Mouse (Mus musculus): ENCODE measurements around the gene Sema4d.

Gene Sema4d

DNA sequence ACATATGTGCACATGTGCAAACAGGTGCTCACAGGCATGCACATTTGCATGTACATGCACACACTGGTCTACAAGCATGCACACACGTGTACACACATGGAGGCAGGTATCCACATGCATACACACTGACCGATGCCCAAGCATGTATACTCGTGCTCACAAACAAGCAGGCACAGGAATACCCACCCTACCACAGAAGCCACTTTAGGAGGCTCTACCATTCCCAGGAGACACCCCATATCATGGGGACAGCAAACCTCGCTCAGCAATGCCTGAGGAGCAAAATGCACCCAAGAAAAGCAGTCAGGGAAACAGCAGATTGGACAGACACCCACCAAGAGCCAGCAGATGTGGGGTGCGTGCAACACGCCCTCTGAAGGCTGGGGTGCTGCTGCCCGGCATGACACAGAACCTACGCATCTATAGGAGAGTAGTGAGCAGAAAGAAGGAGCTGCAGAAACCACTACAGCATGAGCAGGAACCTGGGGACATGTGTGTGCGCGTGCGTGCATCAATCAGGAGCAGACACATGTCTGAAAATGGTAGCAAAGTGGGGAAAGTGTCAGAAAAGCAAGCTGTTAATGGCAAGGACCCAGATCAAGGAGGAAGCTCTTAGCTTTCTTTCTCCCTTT lies 15.1 kb downstream of the Sema4d start:
- no peak for DNase-seq (ENCODE audit: low spot score)

DNA sequence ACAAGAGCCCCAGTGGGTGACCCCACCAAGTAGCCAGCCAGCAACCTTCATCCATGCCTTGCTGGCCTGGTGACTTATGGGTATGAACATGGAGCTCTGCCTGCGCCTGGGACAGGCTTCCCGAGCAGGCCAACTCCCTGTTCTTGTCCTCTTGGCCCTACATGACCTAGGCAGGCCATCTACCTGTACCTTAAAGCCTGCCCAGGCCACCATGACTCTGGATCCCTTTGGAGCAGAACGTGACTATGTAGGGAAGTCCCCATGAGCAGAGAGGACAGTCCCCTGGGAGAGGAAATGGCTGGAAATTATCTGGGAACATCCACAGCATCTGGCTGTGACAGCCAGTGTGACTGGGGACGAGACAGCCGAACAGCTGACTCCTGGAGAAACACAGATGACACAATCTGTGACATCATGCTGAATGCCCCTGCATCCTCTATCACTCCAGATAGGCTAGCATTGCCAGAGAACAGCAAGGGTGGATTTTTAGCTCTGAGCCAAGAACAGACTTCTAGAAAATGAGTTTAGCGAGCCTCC lies 15.7 kb downstream of the Sema4d start:
- DNase-seq (ENCODE audit: low spot score) = no peak

DNA sequence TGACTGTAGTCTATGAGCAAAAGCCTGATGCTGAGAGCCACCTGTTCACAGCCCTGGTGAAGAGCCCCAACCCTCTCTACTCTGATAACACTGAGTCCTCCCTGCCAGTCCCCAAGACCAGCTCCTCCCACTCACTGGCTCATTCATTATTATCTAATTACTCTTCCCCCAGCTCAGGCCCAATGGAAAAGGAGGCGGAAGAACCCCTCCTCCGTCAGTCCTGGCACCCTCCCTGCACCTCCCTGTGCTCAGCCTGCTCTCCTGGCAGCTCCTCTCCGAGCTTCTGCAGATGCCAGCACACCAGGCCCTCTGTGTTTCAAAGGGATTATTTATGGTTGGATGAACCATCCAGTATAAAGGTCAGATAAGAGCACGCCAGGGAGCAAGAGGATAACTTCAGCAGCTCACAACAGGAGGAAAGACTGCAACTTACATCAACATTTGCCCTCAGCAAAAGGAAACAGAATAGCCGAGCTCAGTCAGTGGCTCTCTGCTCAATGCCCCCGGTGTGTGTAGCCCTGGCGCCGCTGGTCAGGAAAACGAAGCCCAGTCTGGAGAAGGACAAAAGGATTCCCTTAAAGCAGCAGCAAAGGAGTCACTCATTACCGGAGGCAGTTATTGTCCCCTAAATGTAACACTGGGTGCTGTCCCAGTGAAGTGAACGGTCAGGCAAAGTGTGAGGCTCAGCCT lies 16.4 kb downstream of the Sema4d start:
- no peak for DNase-seq (ENCODE audit: low spot score)

DNA sequence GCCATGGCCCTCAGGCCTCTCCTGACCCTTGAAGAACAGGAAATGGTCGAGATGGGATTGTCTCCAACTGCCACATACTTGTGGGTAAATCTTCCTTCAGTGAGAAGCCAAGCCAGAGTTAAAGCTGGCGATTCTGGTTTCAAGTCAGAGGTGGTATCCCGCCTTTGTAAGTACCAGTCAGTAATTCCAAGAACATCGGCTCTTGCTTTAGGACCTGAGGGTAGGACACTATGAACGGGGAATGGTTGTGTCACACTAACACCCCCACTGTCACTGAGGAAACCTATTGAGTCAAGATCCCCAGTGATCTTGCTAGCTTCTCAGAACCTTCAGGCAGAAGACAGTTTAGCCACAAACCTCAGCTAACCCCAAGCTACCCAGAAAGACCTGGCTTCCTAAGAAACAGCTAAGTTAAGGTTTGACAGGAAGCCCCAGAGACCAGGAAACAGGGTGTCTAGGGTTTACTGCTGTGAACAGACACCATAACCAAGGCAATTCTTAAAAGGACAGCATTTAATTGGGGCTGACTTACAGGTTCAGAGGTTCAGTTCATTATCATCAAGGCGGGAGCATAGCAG lies 17.3 kb downstream of the Sema4d start:
- DNase-seq (ENCODE audit: low spot score) = no peak

DNA sequence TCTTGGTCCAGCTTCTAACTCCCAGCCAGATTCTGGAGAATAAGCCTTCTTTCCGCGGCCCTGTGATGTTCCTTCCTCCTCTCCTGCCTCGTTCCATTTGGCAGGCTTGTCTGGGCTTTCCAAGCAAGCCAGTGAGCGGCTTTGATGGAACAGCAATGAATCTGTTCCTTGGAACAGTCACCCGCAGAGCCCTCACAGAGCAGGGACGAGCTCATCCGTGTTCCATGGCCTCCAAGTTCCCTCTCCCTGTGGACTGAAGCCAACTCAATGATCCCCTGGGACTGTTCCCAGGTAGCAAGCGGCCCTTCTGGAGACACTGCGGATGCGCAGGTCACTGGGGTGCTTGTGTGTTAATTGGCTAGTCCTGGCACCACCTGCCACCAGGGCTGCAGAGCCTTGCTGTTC lies 21.7 kb downstream of the Sema4d start:
- no peak for DNase-seq (ENCODE audit: low spot score)

DNA sequence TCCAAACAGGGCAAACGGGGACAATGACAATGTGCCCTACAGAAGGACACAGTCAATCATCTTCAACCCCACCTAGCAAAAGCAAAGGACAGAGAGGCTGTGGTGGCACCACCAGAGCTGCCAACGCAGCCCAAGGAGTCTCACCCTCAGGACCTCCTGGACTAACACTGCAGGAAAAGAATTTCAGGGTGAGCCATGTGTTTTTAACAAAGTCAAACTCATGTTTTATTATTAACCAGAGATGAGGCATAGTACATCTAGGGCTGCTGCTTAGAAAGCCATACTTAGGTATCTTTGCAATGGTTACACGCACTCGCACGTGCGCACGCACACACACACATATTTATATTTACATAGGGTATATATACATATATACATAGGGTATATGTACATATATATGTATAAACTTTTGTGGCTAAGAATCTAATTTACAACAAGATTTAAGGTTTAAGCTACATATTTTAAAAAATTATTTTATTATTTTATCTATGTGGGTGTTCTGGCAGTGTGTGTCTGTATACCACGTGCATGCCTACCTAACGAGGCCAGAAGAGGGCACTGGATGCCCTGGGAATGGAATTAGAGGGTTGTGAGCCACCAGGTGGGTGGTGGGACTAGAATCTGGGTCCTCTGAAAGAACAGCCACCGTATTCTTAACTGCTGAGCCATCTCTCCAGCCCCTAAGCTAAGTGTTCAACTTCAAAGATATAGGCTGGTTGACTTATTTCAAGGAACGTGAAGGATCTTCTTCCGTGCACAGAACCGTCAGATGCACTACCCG lies 22.7 kb downstream of the Sema4d start:
- DNase-seq (ENCODE audit: low spot score) = no peak

DNA sequence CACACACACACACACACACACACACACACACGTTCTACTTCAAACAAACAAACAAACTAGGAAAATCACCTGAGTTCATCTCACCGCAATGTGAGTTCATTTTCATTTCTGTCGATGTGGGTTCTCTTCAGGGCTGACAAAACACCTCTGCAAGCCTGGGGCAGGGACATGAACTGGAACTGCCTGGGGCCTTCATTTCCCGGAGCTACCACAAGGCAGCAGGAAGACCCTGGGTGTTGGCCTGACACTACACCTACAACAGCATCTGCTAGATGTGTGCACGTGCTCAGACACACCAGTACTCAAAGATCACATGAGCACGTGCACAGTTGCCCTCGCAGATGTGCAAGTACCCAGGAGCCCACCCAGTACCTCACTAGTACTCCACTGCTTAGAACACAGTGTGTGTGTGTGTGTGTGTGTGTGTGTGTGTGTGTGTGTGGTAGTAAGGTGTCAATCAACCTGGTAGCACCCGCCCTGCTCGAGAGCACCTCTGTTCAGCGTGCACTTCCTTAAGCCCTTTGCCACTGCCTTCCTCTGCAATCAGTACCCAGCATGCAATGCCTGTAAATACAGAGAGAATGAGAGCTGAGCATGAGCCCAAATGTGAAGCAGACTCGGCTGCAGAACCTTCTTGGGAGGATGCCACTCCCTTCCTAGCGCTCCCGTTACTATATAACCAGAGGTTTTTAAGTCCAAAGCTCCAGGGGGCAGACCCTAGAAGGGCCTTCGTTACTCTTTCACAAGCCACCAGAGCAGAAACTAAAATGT lies 25.4 kb downstream of the Sema4d start:
- DNase-seq (ENCODE audit: low spot score) = peak; percentile 37

DNA sequence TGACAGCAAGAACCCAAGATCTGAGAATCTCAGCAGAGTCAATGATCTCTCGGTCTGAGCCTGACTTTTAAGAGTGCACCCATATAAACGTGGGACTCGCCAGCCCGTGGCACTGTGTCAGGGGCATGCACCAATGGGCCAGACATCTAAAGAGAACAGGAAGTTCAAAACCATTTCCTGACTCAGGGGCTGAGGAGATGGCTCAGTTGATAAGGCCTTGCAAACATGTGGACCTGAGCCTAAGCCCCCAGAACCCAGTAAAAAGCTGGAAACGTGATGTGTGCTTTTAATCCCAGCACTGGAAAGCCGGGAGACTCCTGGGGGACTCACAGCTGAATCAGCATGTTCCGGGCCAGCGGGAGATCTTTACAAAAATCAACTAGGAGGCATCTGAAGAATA lies 26.0 kb downstream of the Sema4d start:
- no peak for DNase-seq (ENCODE audit: low spot score)

DNA sequence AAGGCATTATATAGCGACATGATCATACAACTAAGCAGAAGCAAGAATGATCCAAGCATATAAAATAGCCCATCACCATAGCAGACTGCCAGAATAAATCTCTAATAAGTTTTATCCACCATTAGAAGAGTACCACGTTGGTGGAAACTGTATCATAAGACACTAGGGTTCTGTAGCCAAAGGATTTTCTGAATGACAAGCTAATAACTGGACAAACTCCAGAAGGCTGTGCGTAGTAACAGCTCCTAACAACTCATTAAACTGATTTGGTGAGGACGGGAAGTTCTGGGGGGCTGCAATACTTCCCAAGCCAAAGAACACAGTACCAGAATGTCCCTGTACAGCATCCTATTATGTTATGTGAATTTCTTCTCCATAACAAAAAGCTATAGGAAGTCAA lies 26.8 kb downstream of the Sema4d start:
- DNase-seq (ENCODE audit: low spot score) = no peak

DNA sequence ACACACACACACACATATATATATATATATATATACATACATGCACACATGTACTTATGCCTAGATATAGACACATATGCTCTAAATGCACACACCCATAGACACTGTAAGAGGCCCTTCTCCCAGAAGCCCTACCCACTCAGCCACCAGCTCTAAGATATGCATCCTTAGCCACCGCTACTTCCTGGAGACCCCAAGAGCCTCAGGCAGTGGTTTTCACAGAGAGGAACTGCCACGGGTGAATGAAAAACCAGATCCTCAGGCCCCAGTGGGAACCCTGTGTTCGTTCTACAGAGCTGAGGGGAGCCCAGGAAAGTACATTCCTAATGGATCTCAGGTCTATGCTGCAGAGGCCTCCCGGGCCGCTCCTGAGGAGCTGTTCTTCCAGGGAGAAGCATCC lies 28.2 kb downstream of the Sema4d start:
- no peak for DNase-seq (ENCODE audit: low spot score)

DNA sequence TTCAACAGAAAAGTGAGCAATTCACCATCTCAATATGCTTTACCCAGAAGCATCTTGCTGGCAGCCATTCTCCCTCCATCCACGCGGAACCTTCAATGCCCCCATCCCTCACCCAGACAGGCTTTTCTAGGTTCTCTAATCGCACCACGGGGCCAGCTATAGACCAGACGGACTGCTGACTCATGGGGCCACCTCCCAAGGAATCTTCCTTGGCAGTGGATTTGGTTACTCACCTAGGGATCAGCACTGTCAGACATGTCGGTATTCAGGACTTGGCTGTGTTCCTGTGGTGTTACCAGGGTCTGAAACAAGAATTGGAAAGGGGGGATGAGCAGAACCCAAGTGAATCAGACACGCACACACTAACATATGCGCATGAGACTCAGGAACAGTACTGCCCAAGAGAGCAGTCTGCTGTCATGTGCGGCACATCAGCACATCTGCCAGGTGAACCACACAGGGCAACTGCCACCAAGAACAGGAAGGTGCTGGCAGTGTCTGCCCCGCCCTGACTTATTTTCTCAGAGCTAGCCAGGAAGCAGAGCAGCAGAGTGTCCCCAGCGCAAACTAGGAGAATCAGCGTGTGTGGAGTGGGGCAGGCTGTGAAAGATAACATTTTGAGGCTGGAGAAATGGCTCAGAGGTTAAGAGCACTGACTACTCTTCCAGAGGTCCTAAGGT lies 30.4 kb downstream of the Sema4d start:
- DNase-seq (ENCODE audit: low spot score) = no peak

DNA sequence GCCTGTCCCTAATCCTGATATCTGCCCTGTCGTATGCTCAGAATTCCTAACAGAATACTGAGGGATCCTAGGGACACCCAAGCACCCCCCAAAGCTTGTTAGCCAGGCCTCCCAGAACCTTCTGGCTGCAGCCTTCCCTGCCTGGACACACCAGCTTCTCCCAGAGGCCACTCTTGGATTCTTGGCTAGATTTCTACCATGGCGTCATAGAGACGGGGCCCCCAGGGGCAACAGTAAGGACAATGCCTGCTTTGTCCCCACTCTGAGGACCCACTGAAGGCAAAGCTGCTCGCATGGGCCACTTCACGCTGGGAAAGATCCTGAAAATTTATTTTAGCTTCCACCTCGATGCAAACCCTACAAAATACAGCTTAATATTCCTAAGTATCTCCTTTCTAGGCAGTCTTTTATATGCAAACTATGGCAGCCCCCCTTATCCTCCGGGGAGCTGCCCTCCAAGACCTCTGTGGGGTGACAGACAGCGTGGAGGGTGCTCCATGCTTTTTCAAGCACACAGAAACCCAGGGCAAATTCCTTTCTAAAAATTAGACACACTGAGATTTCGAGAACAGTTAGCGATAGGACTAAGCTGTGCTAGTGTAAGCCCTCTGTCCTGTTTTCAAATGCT lies 32.2 kb downstream of the Sema4d start:
- no peak for DNase-seq (ENCODE audit: low spot score)

DNA sequence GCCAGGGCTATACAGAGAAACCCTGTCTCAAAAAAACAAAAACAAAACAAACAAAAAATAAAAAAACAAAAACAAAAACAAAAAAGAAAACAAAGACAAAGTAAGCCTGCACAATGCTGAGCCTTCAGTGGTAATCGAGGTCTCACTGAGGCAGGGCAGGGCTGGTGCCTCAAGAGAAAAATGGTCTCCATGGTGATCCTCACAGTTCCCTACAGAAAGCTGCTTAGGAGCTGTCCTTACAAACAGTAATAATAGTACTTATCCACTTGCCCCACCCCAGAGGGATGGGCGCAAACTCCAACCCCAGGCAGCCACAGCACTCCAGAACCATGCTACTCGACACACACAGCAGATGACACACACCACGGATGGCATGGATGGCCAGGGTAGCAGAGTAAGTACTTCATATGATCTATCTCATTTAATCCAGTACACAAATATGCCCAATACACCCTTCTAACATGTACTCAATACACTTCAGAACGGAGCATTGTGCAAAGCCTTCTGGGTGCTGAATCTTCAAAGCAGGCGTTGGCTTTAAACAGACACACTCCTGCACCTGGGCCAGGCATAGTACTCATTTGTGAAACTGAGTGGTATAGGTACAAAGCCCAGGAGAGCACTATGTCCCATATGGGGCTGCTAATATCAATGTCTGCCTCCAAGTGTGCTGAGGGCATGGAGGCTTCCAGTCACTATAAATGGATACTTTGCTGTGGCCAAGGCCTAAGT lies 34.1 kb downstream of the Sema4d start:
- DNase-seq (ENCODE audit: low spot score) = no peak

DNA sequence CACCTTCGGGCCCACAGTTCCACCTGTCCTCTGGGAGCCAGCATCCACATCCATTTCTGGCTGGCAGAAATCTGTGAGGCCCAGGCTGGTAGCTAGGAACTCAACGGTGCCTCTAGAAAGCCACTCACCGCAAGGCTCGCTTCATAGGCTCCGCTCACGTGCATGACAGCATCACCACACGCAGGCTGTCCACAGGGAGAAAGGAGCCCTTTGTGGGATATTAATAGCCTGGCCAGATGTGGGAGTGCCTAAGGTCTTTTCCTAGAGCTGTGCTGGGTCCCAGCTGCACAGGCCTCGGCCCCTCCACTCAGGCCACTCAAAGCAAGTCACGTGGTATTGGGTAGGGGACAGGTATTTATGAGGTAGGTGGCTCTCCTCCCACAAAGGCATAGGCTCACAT lies 35.1 kb downstream of the Sema4d start:
- no peak for DNase-seq (ENCODE audit: low spot score)

DNA sequence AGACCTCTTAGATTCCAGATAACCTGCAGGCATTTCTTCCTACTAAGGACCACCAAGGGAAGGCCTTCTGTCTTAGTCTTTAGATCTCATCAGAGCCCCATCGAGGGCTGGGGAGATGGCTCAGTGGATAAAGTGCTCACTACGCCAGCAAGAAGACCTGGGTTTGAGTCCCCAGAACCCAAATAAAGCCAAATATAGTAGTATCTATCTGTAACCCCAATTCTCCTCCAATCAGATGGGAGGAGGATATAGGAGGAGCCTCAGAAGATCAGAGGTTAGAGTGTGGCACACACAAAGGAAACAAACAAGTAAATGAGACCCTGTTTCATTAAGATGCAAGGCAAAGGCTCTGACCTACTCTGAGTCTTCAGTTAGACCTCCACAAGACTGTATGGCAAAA lies 36.4 kb downstream of the Sema4d start:
- DNase-seq (ENCODE audit: low spot score) = no peak

DNA sequence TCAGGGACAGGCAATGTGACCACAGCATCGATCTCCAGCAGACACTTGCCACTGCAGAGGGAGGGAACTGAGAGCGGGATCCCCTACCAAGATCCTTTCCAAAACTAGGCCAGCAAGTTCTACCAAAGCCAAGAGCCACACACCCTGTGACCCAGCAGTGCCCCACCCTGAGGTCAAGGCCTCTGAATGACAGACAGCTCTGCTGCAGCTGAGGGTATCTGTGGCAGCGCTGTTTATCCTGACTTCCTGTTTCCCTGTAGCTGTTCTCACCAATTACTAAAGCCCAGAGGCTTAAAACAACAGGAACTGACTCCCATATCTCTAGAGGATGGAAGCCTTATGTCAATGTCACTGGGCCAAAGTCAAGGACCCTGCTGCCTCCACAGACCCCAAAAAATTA lies 37.0 kb downstream of the Sema4d start:
- DNase-seq (ENCODE audit: low spot score) = no peak

DNA sequence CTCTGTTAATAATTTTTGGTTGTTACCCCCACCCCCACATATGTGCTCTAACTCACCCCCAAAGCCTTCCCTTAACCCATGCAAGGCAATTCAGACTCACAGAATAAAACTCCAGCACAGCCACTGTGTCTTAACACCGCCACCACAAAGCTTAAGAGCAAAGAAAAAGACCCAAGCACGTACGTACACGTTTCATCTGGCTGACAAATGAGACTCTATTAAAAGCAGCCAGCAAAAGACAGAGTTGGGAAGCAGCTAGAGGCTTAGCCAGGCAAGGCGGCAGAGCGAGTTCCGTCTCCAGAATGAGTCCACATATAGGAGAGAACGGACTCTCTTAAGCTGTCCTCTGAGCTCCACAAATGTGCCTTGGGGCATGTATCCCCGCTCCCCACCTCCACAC lies 37.5 kb downstream of the Sema4d start:
- no peak for DNase-seq (ENCODE audit: low spot score)

DNA sequence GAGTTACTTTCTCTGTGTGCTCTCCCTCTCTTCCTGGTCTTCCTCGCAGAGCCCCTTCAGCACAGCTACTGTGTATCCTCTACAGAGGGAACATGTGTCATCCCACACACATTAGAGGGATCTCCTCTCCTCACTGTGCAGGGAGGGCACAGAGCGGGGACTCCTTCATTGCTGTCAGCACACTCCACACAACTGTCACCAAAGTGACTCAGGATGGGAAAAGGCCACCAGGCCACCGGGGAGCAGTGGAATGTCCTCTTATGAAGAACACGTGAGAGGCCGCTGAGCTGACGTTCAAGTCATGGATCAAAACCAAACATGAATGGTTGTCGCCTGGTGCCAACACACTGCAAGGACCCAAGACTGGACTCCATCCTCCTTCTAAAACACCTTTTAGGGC lies 38.0 kb downstream of the Sema4d start:
- DNase-seq (ENCODE audit: low spot score) = no peak

DNA sequence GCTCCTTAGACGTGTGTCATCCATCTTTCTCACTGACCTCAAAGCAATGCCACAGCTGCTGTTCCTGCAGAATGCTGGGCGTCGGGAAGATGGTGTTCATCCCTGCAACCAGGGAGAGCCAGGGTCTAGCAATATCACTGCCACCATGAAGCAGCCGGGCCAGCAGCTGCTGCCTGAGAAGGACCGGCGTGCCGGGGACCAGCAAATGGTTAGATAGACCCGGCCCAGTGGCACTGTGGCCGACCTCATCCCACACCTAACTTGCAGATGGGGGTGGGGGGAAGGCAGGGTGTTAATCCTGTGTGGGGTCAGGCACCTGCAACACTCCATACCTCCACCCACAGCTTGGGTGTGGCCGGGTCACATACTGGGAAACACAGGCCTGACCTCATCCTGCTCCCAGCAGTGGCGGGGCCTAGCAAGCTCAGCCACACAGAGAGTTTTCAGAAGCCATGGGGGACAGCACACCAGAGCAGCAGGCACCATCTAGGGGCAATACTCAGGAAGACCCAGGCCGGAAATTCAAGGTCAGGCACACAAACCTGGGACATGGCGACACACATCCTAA lies 38.9 kb downstream of the Sema4d start:
- DNase-seq (ENCODE audit: low spot score) = no peak

Data from spleen, adult 12 weeks (tissue).